Mouse (Mus musculus): ENCODE measurements around the gene Glrx2. TPM values are rescaled to one million over a fixed set of nuclear protein-coding genes. Genes with fewer than 3 reads are reported as not detected.
"Not testable (repeated sequence)": the region's sequence is repeated elsewhere in the genome, so short reads cannot be mapped to it uniquely, and the experiment has no call there.

The Glrx2 gene
- polyA plus RNA-seq (2014; fragmentation: Nextera tagmentation; extraction: Ambion mirVana): 73.1 and 76.9 TPM in 2 replicates

DNA sequence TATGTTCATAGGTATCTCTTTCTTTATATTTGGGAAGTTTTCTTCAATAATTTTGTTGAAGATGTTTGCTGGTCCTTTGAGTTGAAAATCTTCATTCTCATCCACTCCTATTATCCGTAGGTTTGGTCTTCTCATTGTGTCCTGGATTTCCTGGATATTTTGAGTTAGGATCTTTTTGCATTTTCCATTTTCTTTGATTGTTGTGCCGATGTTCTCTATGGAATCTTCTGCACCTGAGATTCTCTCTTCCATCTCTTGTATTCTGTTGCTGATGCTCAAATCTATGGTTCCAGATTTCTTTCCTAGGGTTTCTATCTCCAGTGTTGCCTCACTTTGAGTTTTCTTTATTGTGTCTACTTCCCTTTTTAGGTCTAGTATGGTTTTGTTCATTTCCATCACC lies at the start of gene Glrx2:
Glrx2 (plus strand) TSS at position 301 of the 400 bp plus-strand sequence.
- not testable (repeated sequence) for H3K27ac ChIP-seq (ENCODE audit: low read depth, low read length); ATAC-seq (ENCODE audit: low FRiP score); H3K36me3 ChIP-seq (ENCODE audit: control insufficient read depth, insufficient read depth, low read length); H3K4me3 ChIP-seq (ENCODE audit: low read depth, low read length); DNase-seq (ENCODE audit: low spot score); H3K27me3 ChIP-seq (ENCODE audit: control insufficient read depth, insufficient read depth, low read length); H3K9ac ChIP-seq (ENCODE audit: low read depth, low read length); H3K9me3 ChIP-seq (ENCODE audit: control insufficient read depth, low read length); H3K4me2 ChIP-seq (replicated peaks; ENCODE audit: low read depth, low read length); H3K4me1 ChIP-seq (replicated peaks; ENCODE audit: control insufficient read depth, insufficient read depth, low read length)
- WGBS: no CpG with 5 or more reads among the region's 2 CpGs

DNA sequence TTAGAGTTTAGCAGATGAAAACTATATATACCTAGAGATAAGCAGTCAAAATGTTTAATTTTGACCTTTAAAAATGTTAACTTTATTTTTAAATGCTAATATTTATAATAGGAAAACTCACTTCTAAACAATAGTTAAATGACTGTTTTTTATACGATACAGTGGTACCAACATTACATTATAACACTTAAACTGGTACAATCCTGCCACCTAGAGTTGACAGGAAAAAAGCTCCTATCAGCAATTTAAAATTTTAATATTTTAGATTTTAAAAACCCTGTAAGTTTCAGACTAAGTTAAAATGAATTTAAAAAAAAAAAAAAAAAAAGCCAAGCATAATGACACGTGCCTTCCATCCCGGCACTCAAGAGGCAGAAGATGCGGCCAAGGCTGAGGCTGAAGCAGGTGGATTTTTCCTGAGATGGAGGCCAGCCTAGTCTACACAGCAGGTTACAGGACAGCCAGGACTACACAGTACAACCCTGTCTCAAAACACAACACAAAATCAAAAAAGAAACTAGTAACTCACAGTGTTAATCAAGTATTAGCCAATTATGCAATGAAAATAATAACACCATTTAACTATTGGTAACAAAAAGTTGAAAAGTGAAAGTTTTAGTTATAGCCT lies 40.3 kb upstream of the Glrx2 start:
- Histone ChIP-seq H3K4me1 (replicated peaks; ENCODE audit: control insufficient read depth, insufficient read depth, low read length) (no peaks in the 10 kb centered on the region), H3K4me2 (replicated peaks; ENCODE audit: low read depth, low read length) (no peak overlapping the region), H3K36me3 (ENCODE audit: control insufficient read depth, insufficient read depth, low read length) (peaks cover 3% of the 10 kb centered on the region; the same call in 1 of the 2 replicates), H3K9ac (ENCODE audit: low read depth, low read length) (no peak overlapping the region), H3K9me3 (ENCODE audit: control insufficient read depth, low read length) (no peaks in the 10 kb centered on the region), H3K27ac (ENCODE audit: low read depth, low read length) (no peak overlapping the region), H3K4me3 (ENCODE audit: low read depth, low read length) (no peak overlapping the region), H3K27me3 (ENCODE audit: control insufficient read depth, insufficient read depth, low read length) (no peaks in the 10 kb centered on the region)
- DNase-seq (ENCODE audit: low spot score) (no peak), ATAC-seq (ENCODE audit: low FRiP score) (no peak)
- WGBS: 92% methylated on average over 4 of the region's 4 CpGs

DNA sequence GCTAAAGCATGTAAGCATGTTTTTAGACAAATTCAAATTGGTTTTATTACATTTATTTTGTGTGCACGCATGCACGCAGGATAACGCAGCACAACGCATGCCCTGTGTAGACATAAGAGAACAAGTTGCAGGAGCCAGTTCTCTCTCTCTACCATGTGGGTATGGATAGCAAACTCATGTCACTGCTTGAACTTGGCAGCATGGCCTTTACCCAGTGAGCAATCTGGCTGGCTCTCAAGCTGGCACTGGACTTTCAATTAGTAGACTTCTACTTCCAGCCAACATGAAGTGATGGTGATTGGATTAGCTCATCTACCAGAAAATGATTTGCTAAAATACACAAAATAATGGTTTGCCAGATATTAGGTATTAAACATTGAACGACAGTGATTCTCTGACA lies 35.0 kb upstream of the Glrx2 start:
- Histone ChIP-seq H3K27me3 (ENCODE audit: control insufficient read depth, insufficient read depth, low read length) (no peaks in the 10 kb centered on the region), H3K4me2 (replicated peaks; ENCODE audit: low read depth, low read length) (no peak overlapping the region), H3K27ac (ENCODE audit: low read depth, low read length) (no peak overlapping the region), H3K4me1 (replicated peaks; ENCODE audit: control insufficient read depth, insufficient read depth, low read length) (no peaks in the 10 kb centered on the region), H3K9me3 (ENCODE audit: control insufficient read depth, low read length) (no peaks in the 10 kb centered on the region), H3K36me3 (ENCODE audit: control insufficient read depth, insufficient read depth, low read length) (peaks cover 3% of the 10 kb centered on the region; the same call in 1 of the 2 replicates), H3K9ac (ENCODE audit: low read depth, low read length) (no peak overlapping the region), H3K4me3 (ENCODE audit: low read depth, low read length) (no peak overlapping the region)
- no peak for DNase-seq (ENCODE audit: low spot score)
- 95% methylated on average over 5 of the region's 5 CpGs for WGBS
- no peak for ATAC-seq (ENCODE audit: low FRiP score)

DNA sequence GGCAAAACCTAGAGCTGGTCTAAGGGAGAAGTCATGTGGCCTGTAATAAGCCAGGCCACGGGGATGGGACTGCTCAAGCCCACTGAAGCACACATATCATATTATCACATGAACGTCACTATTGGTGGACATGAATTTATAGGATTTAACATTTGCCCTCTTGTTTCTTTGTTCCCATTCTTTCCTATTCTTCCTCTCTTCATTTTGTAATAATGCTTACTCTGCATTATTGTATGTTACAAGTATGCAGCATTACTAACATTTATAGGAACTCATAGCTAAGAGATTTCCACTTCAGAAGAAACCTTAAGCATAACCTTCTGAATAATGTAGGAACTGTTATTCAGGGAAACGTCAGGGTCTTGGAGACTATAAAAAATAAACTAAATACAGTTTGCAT lies 31.3 kb upstream of the Glrx2 start:
- DNase-seq (ENCODE audit: low spot score): no peak
- no peaks in the 10 kb centered on the region for H3K4me1 ChIP-seq (replicated peaks; ENCODE audit: control insufficient read depth, insufficient read depth, low read length)
- H3K36me3 ChIP-seq (ENCODE audit: control insufficient read depth, insufficient read depth, low read length): no peaks in the 10 kb centered on the region
- no peak overlapping the region for H3K27ac ChIP-seq (ENCODE audit: low read depth, low read length)
- no peak overlapping the region for H3K9ac ChIP-seq (ENCODE audit: low read depth, low read length)
- 90% methylated on average over 3 of the region's 3 CpGs for WGBS
- H3K4me3 ChIP-seq (ENCODE audit: low read depth, low read length): no peak overlapping the region
- no peaks in the 10 kb centered on the region for H3K9me3 ChIP-seq (ENCODE audit: control insufficient read depth, low read length)
- no peaks in the 10 kb centered on the region for H3K27me3 ChIP-seq (ENCODE audit: control insufficient read depth, insufficient read depth, low read length)
- ATAC-seq (ENCODE audit: low FRiP score): no peak
- H3K4me2 ChIP-seq (replicated peaks; ENCODE audit: low read depth, low read length): no peak overlapping the region

DNA sequence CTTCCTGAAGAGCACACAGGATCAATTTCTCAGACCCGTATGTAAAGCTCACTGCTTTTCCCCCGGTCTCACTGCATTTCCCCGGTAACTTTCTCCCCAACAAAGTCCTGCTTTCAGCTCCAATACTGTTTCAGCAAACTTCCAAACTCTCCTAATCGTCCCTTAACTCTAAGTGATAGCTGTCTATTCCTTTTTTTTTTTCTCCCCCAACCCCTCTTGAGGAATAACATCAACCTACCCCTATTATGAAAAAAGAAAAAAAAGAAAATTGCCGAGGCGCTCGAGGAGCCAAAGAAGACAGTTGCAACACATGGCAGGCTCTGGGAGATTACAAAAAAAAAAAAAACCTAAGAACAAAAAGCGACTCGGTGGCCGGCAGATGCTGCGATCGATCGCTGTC lies 14.4 kb upstream of the Glrx2 start:
- H3K9me3 ChIP-seq (ENCODE audit: control insufficient read depth, low read length): no peaks in the 10 kb centered on the region
- no peak overlapping the region for H3K27ac ChIP-seq (ENCODE audit: low read depth, low read length)
- H3K36me3 ChIP-seq (ENCODE audit: control insufficient read depth, insufficient read depth, low read length): no peaks in the 10 kb centered on the region
- peak overlapping the region; percentile 65 for H3K4me2 ChIP-seq (replicated peaks; ENCODE audit: low read depth, low read length)
- H3K4me1 ChIP-seq (replicated peaks; ENCODE audit: control insufficient read depth, insufficient read depth, low read length): no peaks in the 10 kb centered on the region
- no peaks in the 10 kb centered on the region for H3K27me3 ChIP-seq (ENCODE audit: control insufficient read depth, insufficient read depth, low read length)
- peak; percentile 12 for DNase-seq (ENCODE audit: low spot score)
- H3K9ac ChIP-seq (ENCODE audit: low read depth, low read length): peak overlapping the region; percentile 91
- WGBS: 1% methylated on average over 13 of the region's 13 CpGs
- H3K4me3 ChIP-seq (ENCODE audit: low read depth, low read length): peak overlapping the region; percentile 65
- ATAC-seq (ENCODE audit: low FRiP score): no peak

DNA sequence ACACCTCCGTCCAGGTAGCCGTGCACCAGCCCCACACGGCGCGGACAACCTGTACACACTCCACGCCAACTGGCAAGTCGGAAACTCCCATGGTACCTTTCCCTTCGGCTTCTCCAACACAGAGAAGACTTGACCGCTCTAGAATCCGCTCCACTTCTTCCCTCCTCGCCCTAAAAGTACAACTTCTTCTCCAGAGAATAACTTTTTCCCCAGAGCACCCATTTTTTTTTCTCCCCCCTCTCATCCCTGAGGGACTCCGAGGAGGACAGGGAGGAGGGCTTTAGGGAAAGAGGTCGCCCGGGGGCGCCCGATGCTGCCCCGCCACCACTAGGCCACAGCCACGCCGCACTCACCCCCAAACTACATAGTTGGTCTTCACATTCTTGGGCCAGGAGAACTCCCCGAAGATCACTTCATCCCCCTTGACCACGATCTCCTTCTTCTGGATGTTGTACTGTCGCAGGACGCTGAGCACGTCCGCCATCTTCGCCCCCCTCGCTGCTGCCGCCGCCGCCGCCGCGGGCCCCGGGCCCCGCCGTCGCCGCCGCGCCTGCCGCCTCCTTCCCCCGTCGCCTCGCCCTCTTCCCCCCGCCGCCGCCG lies 13.9 kb upstream of the Glrx2 start:
- ATAC-seq (ENCODE audit: low FRiP score): peak; percentile 84

DNA sequence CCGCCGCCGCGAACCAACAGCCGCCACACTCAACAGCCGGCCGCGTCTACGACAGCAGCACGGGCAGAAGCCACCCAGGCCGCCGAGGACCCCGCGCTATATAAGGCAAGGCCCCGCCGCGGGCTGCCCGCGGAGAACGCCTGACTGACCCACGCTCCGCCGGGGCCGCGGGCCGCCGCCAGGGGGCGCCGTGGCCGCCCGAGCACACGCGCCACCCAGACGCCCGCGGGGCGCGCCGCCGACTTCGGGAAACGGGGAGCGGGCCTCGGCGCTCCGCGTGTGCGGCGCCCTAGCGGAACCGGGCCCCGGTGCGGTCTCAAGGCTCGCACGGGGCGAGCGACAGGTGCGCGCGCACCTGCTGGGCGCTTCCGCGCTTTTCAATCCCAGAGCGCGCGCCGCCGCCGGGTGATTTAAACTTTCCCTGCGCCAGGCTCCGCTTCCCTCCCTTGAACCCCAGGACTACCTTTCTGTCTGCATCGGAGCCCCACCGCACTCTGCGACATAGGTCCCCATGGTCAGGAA lies 13.3 kb upstream of the Glrx2 start, which contains the start of gene Cdc73:
Cdc73 (minus strand) TSS at position 153 of the 522 bp plus-strand sequence.
- H3K27me3 ChIP-seq (ENCODE audit: control insufficient read depth, insufficient read depth, low read length): no peaks in the 10 kb centered on the region

More for the DNA sequence above, 13.9 kb upstream of the Glrx2 start:
- DNase-seq (ENCODE audit: low spot score): peak; percentile 65
- peak overlapping the region; percentile 90 for H3K27ac ChIP-seq (ENCODE audit: low read depth, low read length)
- under 1% methylated on average over 38 of the region's 48 CpGs for WGBS
- H3K9me3 ChIP-seq (ENCODE audit: control insufficient read depth, low read length): no peaks in the 10 kb centered on the region
- peak overlapping the region; percentile 91 for H3K9ac ChIP-seq (ENCODE audit: low read depth, low read length)
- H3K4me2 ChIP-seq (replicated peaks; ENCODE audit: low read depth, low read length): peak overlapping the region; percentile 65
- H3K36me3 ChIP-seq (ENCODE audit: control insufficient read depth, insufficient read depth, low read length): no peaks in the 10 kb centered on the region
- H3K4me1 ChIP-seq (replicated peaks; ENCODE audit: control insufficient read depth, insufficient read depth, low read length): no peaks in the 10 kb centered on the region
- H3K4me3 ChIP-seq (ENCODE audit: low read depth, low read length): peak overlapping the region; percentile 65
- H3K27me3 ChIP-seq (ENCODE audit: control insufficient read depth, insufficient read depth, low read length): no peaks in the 10 kb centered on the region

DNA sequence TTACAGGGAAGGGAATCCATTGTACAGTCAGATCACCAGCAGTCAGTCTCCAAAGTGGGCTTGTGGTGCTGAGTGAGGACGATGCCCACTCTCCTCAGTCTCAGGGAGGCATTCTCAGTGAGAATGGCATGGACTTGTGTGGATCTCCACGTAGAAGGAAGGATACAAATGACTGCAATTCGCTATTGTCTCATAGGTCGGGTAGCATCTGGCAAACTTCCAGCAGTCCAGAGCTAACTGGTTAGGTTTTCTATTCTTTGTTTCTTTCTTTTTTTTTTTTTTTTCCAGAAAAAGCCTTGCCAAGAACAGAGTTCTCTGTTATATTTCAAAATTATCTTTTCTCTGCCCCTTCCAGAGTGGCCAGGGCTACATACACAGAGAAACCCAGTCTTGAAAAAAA lies 9.1 kb upstream of the Glrx2 start:
- no peak for DNase-seq (ENCODE audit: low spot score)
- H3K9ac ChIP-seq (ENCODE audit: low read depth, low read length): no peak overlapping the region
- no peak overlapping the region for H3K27ac ChIP-seq (ENCODE audit: low read depth, low read length)
- WGBS: 76% methylated on average over 4 of the region's 4 CpGs
- no peaks in the 10 kb centered on the region for H3K36me3 ChIP-seq (ENCODE audit: control insufficient read depth, insufficient read depth, low read length)
- no peak for ATAC-seq (ENCODE audit: low FRiP score)
- H3K4me1 ChIP-seq (replicated peaks; ENCODE audit: control insufficient read depth, insufficient read depth, low read length): no peaks in the 10 kb centered on the region
- no peak overlapping the region for H3K4me2 ChIP-seq (replicated peaks; ENCODE audit: low read depth, low read length)
- H3K27me3 ChIP-seq (ENCODE audit: control insufficient read depth, insufficient read depth, low read length): no peaks in the 10 kb centered on the region
- no peaks in the 10 kb centered on the region for H3K9me3 ChIP-seq (ENCODE audit: control insufficient read depth, low read length)
- no peak overlapping the region for H3K4me3 ChIP-seq (ENCODE audit: low read depth, low read length)

More for the DNA sequence above, 13.3 kb upstream of the Glrx2 start, which contains the start of gene Cdc73:
- no peaks in the 10 kb centered on the region for H3K9me3 ChIP-seq (ENCODE audit: control insufficient read depth, low read length)
- H3K27ac ChIP-seq (ENCODE audit: low read depth, low read length): peak within 1 kb of the TSS; percentile 90
- peak within 1 kb of the TSS; percentile 65 for H3K4me3 ChIP-seq (ENCODE audit: low read depth, low read length)
- DNase-seq (ENCODE audit: low spot score) (peak; percentile 96), ATAC-seq (ENCODE audit: low FRiP score) (peak; percentile 99)
- H3K9ac ChIP-seq (ENCODE audit: low read depth, low read length): peak within 1 kb of the TSS; percentile 91
- H3K4me2 ChIP-seq (replicated peaks; ENCODE audit: low read depth, low read length): peak within 1 kb of the TSS; percentile 65
- WGBS: 0% methylated on average over 46 of the region's 74 CpGs
- H3K4me1 ChIP-seq (replicated peaks; ENCODE audit: control insufficient read depth, insufficient read depth, low read length): no peaks in the 10 kb centered on the region
- no peaks in the 10 kb centered on the region for H3K36me3 ChIP-seq (ENCODE audit: control insufficient read depth, insufficient read depth, low read length)

DNA sequence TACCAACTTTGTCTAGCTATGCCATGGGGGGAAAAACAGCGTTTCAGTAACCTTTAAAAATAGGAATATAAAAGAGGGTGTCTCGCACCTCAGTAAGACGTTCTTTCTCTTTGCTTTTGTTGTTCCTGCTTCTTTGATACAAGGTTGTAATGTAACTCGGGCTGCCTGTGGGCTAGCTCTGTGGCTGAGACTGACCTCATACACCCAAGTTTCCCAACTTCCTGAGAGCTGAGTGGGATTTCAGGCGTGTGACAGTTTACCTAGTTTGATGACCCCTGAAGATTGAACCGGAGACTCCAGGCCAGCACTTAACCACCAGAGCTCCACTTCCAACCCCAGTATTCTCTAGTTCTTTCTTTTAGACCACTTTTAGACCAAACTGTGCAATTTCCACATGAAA lies 7.8 kb upstream of the Glrx2 start:
- no peaks in the 10 kb centered on the region for H3K9me3 ChIP-seq (ENCODE audit: control insufficient read depth, low read length)
- H3K9ac ChIP-seq (ENCODE audit: low read depth, low read length): no peak overlapping the region
- H3K4me1 ChIP-seq (replicated peaks; ENCODE audit: control insufficient read depth, insufficient read depth, low read length): no peaks in the 10 kb centered on the region
- no peak for DNase-seq (ENCODE audit: low spot score)
- H3K27ac ChIP-seq (ENCODE audit: low read depth, low read length): no peak overlapping the region
- 84% methylated on average over 6 of the region's 6 CpGs for WGBS
- no peak for ATAC-seq (ENCODE audit: low FRiP score)
- no peaks in the 10 kb centered on the region for H3K27me3 ChIP-seq (ENCODE audit: control insufficient read depth, insufficient read depth, low read length)
- no peak overlapping the region for H3K4me3 ChIP-seq (ENCODE audit: low read depth, low read length)
- no peak overlapping the region for H3K4me2 ChIP-seq (replicated peaks; ENCODE audit: low read depth, low read length)
- no peaks in the 10 kb centered on the region for H3K36me3 ChIP-seq (ENCODE audit: control insufficient read depth, insufficient read depth, low read length)
